Mouse (Mus musculus): ENCODE results near the gene Trim6. TPM values are rescaled to one million over a fixed set of nuclear protein-coding genes. Genes with fewer than 3 reads are reported as not detected.
A peak's percentile ranks its signal among the peaks of the same experiment; 100 is the strongest.

Trim6 gene
- 2.9 and 3.5 TPM in 2 replicates for polyA plus RNA-seq (2014; fragmentation: Nextera tagmentation; extraction: Ambion mirVana)

GRCm38 (mm10) chr7:104218701-104219569 is at the start of gene Trim6:
Trim6 (plus strand) TSS chr7:104218793.
- Histone ChIP-seq H3K27me3 (ENCODE audit: control insufficient read depth, insufficient read depth, low read length) (no peaks in the 10 kb centered on the region), H3K4me3 (ENCODE audit: low read depth, low read length) (peak within 1 kb of the TSS; percentile 33), H3K36me3 (replicated peaks; ENCODE audit: control insufficient read depth, insufficient read depth, low read depth, low read length) (no peaks in the 10 kb centered on the region), H3K4me2 (ENCODE audit: low read depth, low read length) (peak within 1 kb of the TSS; percentile 57), H3K9me3 (replicated peaks; ENCODE audit: control insufficient read depth, low read length) (no peaks in the 10 kb centered on the region), H3K4me1 (ENCODE audit: control insufficient read depth, insufficient read depth, low read length) (no peaks in the 10 kb centered on the region), H3K27ac (replicated peaks; ENCODE audit: low read depth, low read length) (no peak within 1 kb of the TSS), H3K9ac (replicated peaks; ENCODE audit: low read length) (peak within 1 kb of the TSS; percentile 52)
- 2% methylated on average over 37 of the region's 37 CpGs for WGBS
- ATAC-seq (replicated peaks; ENCODE audit: insufficient number of reproducible peaks, low FRiP score, low TSS enrichment, low read depth), result peak; percentile 60; the same call in 1 of the 2 replicates
- DNase-seq (ENCODE audit: low spot score), result peak; percentile 70

- Histone ChIP-seq H3K9ac (replicated peaks; ENCODE audit: low read length) (no peak overlapping the region), H3K9me3 (replicated peaks; ENCODE audit: control insufficient read depth, low read length) (no peaks in the 10 kb centered on the region), H3K36me3 (replicated peaks; ENCODE audit: control insufficient read depth, insufficient read depth, low read depth, low read length) (no peaks in the 10 kb centered on the region), H3K27ac (replicated peaks; ENCODE audit: low read depth, low read length) (no peak overlapping the region), H3K4me3 (ENCODE audit: low read depth, low read length) (no peak overlapping the region), H3K4me2 (ENCODE audit: low read depth, low read length) (no peak overlapping the region), H3K27me3 (ENCODE audit: control insufficient read depth, insufficient read depth, low read length) (no peaks in the 10 kb centered on the region), H3K4me1 (ENCODE audit: control insufficient read depth, insufficient read depth, low read length) (no peaks in the 10 kb centered on the region)
- no peak for DNase-seq (ENCODE audit: low spot score)
- WGBS, result 72% methylated on average over 6 of the region's 6 CpGs
- no peak for ATAC-seq (replicated peaks; ENCODE audit: insufficient number of reproducible peaks, low FRiP score, low TSS enrichment, low read depth)
Measured at GRCm38 (mm10) chr7:104169634-104170204, 48.9 kb upstream of the Trim6 start.

- DNase-seq (ENCODE audit: low spot score), result no peak
- Histone ChIP-seq H3K27me3 (ENCODE audit: control insufficient read depth, insufficient read depth, low read length) (no peaks in the 10 kb centered on the region), H3K9ac (replicated peaks; ENCODE audit: low read length) (no peak overlapping the region), H3K9me3 (replicated peaks; ENCODE audit: control insufficient read depth, low read length) (no peaks in the 10 kb centered on the region), H3K4me1 (ENCODE audit: control insufficient read depth, insufficient read depth, low read length) (no peaks in the 10 kb centered on the region), H3K4me2 (ENCODE audit: low read depth, low read length) (no peak overlapping the region), H3K4me3 (ENCODE audit: low read depth, low read length) (no peak overlapping the region), H3K36me3 (replicated peaks; ENCODE audit: control insufficient read depth, insufficient read depth, low read depth, low read length) (no peaks in the 10 kb centered on the region), H3K27ac (replicated peaks; ENCODE audit: low read depth, low read length) (no peak overlapping the region)
- ATAC-seq (replicated peaks; ENCODE audit: insufficient number of reproducible peaks, low FRiP score, low TSS enrichment, low read depth), result no peak
- 35% methylated on average over 1 of the region's 1 CpGs for WGBS
Measured at GRCm38 (mm10) chr7:104175085-104175484, 43.5 kb upstream of the Trim6 start.

- DNase-seq (ENCODE audit: low spot score), result no peak
- H3K4me1 ChIP-seq (ENCODE audit: control insufficient read depth, insufficient read depth, low read length), result no peaks in the 10 kb centered on the region
- no peak overlapping the region for H3K4me3 ChIP-seq (ENCODE audit: low read depth, low read length)
- H3K4me2 ChIP-seq (ENCODE audit: low read depth, low read length), result no peak overlapping the region
- 69% methylated on average over 5 of the region's 5 CpGs for WGBS
- no peaks in the 10 kb centered on the region for H3K27me3 ChIP-seq (ENCODE audit: control insufficient read depth, insufficient read depth, low read length)
- H3K9ac ChIP-seq (replicated peaks; ENCODE audit: low read length), result no peak overlapping the region
- H3K27ac ChIP-seq (replicated peaks; ENCODE audit: low read depth, low read length), result no peak overlapping the region
- H3K9me3 ChIP-seq (replicated peaks; ENCODE audit: control insufficient read depth, low read length), result no peaks in the 10 kb centered on the region
- no peak for ATAC-seq (replicated peaks; ENCODE audit: insufficient number of reproducible peaks, low FRiP score, low TSS enrichment, low read depth)
- no peaks in the 10 kb centered on the region for H3K36me3 ChIP-seq (replicated peaks; ENCODE audit: control insufficient read depth, insufficient read depth, low read depth, low read length)
Measured at GRCm38 (mm10) chr7:104178422-104179054, 40.1 kb upstream of the Trim6 start.

- no peak for ATAC-seq (replicated peaks; ENCODE audit: insufficient number of reproducible peaks, low FRiP score, low TSS enrichment, low read depth)
- Histone ChIP-seq H3K9ac (replicated peaks; ENCODE audit: low read length) (no peak overlapping the region), H3K27me3 (ENCODE audit: control insufficient read depth, insufficient read depth, low read length) (no peaks in the 10 kb centered on the region), H3K36me3 (replicated peaks; ENCODE audit: control insufficient read depth, insufficient read depth, low read depth, low read length) (no peaks in the 10 kb centered on the region), H3K4me2 (ENCODE audit: low read depth, low read length) (no peak overlapping the region), H3K27ac (replicated peaks; ENCODE audit: low read depth, low read length) (no peak overlapping the region), H3K4me3 (ENCODE audit: low read depth, low read length) (no peak overlapping the region), H3K4me1 (ENCODE audit: control insufficient read depth, insufficient read depth, low read length) (no peaks in the 10 kb centered on the region), H3K9me3 (replicated peaks; ENCODE audit: control insufficient read depth, low read length) (no peaks in the 10 kb centered on the region)
- 95% methylated on average over 1 of the region's 1 CpGs for WGBS
- no peak for DNase-seq (ENCODE audit: low spot score)
Measured at GRCm38 (mm10) chr7:104179074-104179473, 39.5 kb upstream of the Trim6 start.

- Histone ChIP-seq H3K36me3 (replicated peaks; ENCODE audit: control insufficient read depth, insufficient read depth, low read depth, low read length) (no peaks in the 10 kb centered on the region), H3K9ac (replicated peaks; ENCODE audit: low read length) (no peak within 1 kb of the TSS), H3K9me3 (replicated peaks; ENCODE audit: control insufficient read depth, low read length) (no peaks in the 10 kb centered on the region), H3K27ac (replicated peaks; ENCODE audit: low read depth, low read length) (no peak within 1 kb of the TSS), H3K4me1 (ENCODE audit: control insufficient read depth, insufficient read depth, low read length) (no peaks in the 10 kb centered on the region), H3K4me3 (ENCODE audit: low read depth, low read length) (no peak within 1 kb of the TSS), H3K4me2 (ENCODE audit: low read depth, low read length) (no peak within 1 kb of the TSS), H3K27me3 (ENCODE audit: control insufficient read depth, insufficient read depth, low read length) (no peaks in the 10 kb centered on the region)
- 95% methylated on average over 2 of the region's 2 CpGs for WGBS
- ATAC-seq (replicated peaks; ENCODE audit: insufficient number of reproducible peaks, low FRiP score, low TSS enrichment, low read depth) (no peak), DNase-seq (ENCODE audit: low spot score) (no peak)
Measured at GRCm38 (mm10) chr7:104183292-104183691, 35.3 kb upstream of the Trim6 start, which contains the start of gene Olfr648. Olfr648 (minus strand) TSS chr7:104183392.

- no peaks in the 10 kb centered on the region for H3K27me3 ChIP-seq (ENCODE audit: control insufficient read depth, insufficient read depth, low read length)
- 64% methylated on average over 9 of the region's 9 CpGs for WGBS
- ATAC-seq (replicated peaks; ENCODE audit: insufficient number of reproducible peaks, low FRiP score, low TSS enrichment, low read depth), result no peak
Measured at GRCm38 (mm10) chr7:104191275-104191674, 27.3 kb upstream of the Trim6 start.

GRCm38 (mm10) chr7:104195885-104196284 is 22.7 kb upstream of the Trim6 start, which contains the start of gene Olfr649:
Olfr649 (minus strand) TSS chr7:104195985.
- WGBS, result 80% methylated on average over 6 of the region's 6 CpGs
- Histone ChIP-seq H3K27ac (replicated peaks; ENCODE audit: low read depth, low read length) (no peak within 1 kb of the TSS), H3K9ac (replicated peaks; ENCODE audit: low read length) (no peak within 1 kb of the TSS), H3K4me3 (ENCODE audit: low read depth, low read length) (no peak within 1 kb of the TSS), H3K9me3 (replicated peaks; ENCODE audit: control insufficient read depth, low read length) (no peaks in the 10 kb centered on the region), H3K4me2 (ENCODE audit: low read depth, low read length) (no peak within 1 kb of the TSS), H3K36me3 (replicated peaks; ENCODE audit: control insufficient read depth, insufficient read depth, low read depth, low read length) (no peaks in the 10 kb centered on the region), H3K27me3 (ENCODE audit: control insufficient read depth, insufficient read depth, low read length) (no peaks in the 10 kb centered on the region), H3K4me1 (ENCODE audit: control insufficient read depth, insufficient read depth, low read length) (no peaks in the 10 kb centered on the region)
- no peak for DNase-seq (ENCODE audit: low spot score)
- ATAC-seq (replicated peaks; ENCODE audit: insufficient number of reproducible peaks, low FRiP score, low TSS enrichment, low read depth), result no peak

More at GRCm38 (mm10) chr7:104191275-104191674, 27.3 kb upstream of the Trim6 start:
- H3K9ac ChIP-seq (replicated peaks; ENCODE audit: low read length), result no peak overlapping the region
- no peaks in the 10 kb centered on the region for H3K4me1 ChIP-seq (ENCODE audit: control insufficient read depth, insufficient read depth, low read length)
- no peak overlapping the region for H3K27ac ChIP-seq (replicated peaks; ENCODE audit: low read depth, low read length)
- H3K4me3 ChIP-seq (ENCODE audit: low read depth, low read length), result no peak overlapping the region
- no peaks in the 10 kb centered on the region for H3K36me3 ChIP-seq (replicated peaks; ENCODE audit: control insufficient read depth, insufficient read depth, low read depth, low read length)
- H3K4me2 ChIP-seq (ENCODE audit: low read depth, low read length), result no peak overlapping the region
- DNase-seq (ENCODE audit: low spot score), result no peak
- H3K9me3 ChIP-seq (replicated peaks; ENCODE audit: control insufficient read depth, low read length), result no peaks in the 10 kb centered on the region

Measured in embryonic facial prominence, embryonic 11.5 days (tissue).